Mouse (Mus musculus) urinary bladder, postnatal 14 days (tissue): Measurements from ENCODE around the gene Adipor2.
"Not testable (repeated sequence)": the region's sequence is repeated elsewhere in the genome, so short reads cannot be mapped to it uniquely, and the experiment has no call there.

Source experiments
- DNase-seq: peaks from one replicate; pipeline ENCODE4 v3.0.0; 2021; ENCODE audit warnings: low spot score

Adipor2 gene

DNA sequence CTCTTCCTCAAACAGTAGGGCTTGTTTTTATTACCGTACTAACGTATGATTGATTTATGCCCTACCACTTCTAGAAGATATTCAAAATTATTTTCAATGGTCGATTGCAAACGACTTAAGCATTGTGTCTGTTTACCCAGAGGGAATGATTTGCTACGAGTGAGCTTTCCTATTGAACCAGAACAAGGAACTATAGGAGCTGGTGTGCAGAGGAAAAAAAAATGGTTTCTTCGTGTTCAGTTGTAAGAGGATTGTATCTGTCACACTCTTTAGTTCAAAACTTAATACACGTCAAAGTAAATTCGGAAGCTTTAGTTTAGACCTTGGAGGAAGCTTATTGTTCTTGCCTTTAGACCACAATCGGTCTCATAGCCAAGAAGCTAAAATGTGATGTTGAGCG is 28.4 kb downstream of the Adipor2 start:
- no peak for DNase-seq

DNA sequence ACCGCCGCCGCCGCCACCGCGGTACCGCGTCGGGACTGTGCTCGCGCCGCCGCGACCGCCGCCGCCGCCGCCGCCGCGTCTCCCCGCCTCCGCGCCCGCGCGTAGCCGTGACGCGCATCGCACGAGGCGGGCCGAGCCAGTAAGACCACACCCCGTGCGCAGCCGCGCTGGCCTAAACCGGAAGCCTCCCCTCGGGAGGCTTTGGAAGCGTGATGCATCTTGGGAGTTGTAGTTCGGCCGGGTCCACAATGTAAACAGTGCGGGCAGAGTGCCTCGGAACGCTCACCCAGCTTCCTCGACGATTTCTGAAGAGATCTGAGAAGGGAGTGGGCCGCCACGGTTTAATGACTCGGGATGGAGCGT is 28.9 kb downstream of the Adipor2 start:
- DNase-seq: peak; percentile 96

DNA sequence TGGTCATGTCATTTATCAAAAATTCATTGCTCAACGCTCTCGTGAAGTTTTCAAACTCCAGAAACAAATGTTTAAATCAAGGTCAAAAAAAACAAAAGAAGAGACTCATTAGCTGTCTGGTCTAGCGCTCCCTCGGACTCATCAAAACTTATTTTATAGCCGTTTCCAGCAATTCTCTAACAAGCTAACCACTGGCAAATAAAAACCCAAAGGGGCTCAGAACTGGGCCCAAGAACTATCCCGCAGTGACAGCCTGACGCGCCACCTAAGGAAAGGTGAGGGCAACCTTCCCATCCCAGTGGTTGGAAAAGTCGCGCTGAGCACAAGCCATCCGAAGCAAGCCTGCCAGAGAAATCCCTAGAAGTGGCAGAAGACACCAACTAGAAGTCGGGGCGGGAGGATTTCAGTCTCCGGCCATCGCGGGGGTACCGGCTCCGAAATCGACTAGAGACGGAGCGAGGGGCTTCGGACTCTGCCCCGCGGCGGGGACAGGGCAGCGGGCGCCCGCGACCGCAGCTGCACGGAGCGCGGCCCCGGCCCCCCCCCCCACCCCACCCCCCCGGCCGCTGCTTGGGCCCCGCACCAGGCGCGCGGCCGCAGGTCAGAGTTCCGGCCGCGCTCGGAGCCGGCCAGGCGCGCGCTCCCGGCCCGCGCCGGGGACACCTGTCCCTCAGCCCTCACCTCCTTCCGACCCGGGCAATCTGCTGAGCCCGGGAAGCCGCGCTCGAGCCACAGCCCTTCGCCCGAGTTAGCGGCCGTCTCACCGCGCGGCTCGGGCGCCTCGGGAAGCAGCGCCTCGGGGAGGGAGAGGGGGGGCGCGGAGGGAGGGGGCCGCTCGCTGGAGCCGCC is 29.5 kb downstream of the Adipor2 start:
- DNase-seq: peak; percentile 26

DNA sequence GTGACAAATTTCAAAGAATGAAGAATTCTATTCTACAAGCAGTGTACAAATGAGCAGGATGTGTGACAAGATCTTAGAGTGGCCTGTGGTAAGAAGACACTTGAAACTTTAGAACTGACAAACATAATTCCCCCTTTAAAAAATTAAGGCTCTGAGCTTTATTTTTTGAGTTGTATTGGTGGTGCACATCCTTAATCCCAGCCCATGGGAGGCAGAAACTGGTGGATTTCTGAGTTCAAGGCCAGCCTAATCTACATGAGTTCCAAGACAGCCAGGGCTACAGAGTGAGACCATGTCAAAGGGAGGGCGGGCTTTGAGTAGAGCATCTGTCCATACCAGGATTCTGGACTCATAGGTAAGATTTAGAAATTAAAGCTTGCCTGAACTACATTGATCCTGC is 30.7 kb downstream of the Adipor2 start:
- no peak for DNase-seq

DNA sequence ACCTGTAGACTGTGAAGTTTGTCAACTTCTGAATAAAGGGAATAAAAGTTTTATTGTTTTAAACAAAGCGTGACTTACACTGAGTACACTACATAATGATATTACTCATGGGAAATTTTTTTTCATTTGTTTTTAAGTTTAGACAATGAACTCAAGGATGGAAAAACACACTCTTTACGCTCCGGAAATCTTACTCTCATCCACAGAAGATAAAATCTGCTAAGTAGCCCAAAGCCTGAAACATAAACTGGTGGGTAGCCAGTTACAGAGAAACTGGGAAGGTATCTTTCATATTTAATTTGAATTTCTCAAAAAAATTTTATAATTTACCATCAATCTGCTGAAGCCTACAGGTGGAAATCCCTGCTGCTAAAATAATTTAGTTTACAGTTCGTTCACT is 31.1 kb downstream of the Adipor2 start:
- DNase-seq: no peak

DNA sequence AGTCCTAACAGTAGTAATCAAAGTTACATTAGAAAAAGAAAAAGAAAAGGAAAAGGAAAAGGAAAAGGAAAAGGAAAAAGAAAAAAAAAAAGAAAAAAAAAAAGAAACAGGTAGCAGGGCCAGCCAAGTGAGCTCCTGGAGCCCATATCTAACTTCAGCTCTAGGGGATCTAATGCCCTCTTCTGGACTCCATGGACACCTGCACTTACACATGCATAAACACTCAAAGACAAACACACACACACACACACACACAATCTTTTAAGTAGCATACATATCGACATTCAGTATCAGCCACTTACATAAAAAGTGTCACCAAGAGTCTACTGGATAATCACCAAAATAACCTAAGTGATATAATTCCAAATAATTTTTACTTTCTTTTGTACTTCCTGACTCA is 31.8 kb downstream of the Adipor2 start:
- no peak for DNase-seq

DNA sequence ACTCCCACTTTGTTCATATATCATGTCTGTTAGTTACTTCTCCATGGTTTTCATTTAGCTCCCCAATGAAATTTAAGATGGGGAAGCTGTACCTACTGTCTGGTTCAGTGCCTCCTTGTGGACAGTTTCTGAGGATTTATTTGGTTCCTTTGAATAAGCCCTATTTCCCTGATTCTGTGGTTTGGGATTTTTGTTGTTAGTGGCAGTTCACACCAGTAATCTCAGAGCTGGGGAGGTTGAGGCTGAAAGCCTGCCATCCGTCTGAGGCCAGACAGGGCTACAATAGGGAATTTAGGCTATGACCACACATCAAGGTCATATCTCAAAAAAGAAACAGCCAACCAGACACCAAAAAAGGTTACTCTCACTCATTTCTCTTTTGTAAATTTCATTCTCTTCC is 38.9 kb downstream of the Adipor2 start:
- no peak for DNase-seq

DNA sequence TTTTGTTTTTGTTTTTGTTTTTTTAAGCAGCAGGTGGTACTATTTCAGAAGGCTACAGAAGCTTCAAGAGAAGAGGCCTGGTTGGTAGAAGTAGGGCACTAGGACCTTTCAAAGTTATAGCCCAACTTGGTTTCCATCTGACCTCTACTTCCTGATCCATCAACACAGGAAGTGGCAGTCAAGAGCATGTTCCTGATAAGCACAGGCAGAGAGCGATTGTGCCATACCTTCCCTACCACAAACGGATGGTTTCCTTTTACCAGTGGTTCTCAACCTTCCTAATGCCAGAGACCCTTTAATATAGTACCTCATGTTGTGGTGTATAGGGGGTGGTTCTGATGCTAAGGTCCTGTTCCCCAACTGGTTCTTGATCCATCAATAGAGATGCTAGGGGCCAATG is 39.9 kb downstream of the Adipor2 start:
- no peak for DNase-seq

DNA sequence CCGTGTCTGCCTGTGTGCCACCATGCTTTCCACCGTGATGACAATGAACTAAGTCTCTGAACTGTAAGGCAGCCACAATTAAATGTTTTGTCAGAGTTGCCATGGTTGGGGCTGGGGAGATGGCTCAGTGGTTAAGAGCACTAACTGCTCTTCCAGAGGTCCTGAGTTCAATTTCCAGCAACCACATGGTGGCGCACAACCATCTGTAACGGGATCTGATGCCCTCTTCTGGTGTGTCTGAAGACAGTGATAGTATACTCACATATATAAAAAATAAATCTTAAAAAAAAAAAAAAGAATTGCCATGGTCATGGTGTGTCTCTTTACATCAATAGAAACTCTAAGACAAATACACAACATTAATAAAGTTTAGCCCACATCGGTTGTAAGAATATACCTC is 42.5 kb downstream of the Adipor2 start:
- no peak for DNase-seq

DNA sequence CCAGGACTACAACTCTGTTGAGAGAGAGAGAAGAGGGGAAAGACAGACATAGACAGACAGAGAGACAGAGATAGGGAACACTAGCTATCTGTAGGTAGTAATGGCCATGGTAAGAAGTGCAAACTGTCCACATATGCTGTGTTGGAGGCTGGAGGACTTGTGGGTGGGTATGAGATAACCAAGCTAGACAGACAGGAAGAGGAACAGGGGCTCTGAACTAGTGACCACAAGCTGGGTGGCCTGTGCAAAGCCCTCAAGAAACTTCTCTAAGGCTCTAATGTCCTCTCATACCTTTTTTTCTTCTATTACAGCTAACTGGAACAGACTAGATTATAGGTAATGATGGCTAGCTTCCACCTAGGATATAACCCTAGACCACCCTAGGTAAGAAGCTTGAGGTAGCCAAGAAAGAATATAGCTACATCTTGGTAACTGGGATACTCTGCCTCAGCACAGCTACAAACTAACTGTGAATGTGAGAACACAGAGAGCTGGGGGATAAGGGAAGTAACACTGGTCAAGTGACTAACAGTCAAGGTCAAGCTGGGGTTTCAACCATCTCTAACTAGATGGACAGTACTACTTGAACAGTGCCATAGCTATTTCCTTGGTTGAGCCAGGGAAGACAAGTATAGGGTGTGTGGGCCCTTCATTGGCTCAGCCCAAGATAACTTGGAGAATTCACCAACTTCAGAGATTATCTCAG is 44.4 kb downstream of the Adipor2 start:
- no peak for DNase-seq

DNA sequence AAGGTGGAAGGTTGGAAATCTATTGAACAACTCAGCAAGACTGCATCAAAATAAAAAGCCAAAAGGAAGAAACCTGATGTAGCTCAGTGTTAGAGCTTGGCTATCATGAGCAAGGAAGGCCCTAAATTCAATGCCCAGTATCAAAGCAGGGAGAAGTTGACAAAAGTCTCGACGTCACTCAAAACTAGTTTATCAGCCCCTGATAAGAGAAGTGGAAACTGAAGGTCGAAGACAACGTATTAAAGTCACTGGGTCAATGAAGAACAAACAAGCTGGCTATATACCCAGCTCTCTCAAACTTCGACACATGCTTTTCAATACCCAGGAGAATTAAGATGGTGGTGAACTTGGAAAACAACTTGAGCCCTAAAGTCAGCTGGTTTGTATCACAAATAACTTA is 45.3 kb downstream of the Adipor2 start:
- no peak for DNase-seq

DNA sequence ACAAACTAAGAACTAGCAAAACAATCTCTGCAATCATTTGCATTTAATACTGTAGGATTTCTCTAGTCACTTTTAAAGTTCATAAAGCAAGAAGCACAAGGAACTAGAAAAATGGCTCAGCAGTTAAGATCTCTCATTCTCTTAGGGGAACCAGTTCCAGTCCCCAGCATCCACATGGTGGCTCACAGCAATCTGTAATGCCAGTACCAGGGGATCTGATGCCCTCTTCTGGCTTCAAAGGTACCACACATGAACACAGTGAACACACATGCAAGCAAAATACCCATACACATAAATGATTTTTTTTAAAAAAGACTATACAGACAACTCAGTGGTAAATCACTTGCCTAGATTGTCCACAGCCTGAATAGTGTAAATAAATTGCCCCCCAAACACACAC is 45.9 kb downstream of the Adipor2 start:
- no peak for DNase-seq

DNA sequence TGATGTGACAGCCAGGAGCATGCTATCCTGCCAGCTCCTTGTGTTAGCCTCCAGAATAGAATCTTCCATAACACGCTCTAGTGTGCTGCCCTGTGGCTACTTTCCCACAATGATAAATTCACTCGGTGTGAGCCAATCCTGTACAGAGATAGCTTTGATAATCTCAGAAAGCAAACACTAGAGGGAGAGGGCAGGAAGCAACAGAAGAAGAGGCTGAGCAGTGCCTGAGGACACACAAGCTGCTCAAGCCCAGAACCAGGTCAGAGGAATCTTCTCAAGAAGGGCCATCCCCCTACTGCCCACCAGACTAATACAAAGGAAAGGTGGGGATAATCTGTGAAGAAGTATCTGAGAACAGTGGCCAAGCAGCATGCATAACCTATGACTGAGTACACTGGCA is 50.1 kb downstream of the Adipor2 start:
- DNase-seq: no peak

DNA sequence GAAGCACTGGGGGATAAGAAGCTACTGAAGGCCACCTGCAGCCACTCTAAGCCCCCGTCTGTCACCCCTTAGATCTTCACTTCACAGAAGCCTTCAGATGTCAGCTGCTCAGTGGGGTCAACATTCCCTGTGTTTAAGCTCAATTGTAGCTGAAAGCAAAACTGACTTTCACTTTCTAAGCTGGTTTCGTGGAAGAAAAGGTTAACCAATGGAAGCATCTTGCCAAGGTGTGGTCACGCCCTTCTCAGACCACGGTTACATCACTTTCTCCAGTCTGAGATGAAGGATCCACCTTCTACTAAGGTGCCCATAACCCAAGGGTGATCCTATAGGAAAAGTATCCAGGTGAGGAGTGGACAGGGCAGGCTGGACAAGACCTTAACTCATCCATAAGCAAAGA is 50.7 kb downstream of the Adipor2 start:
- not testable (repeated sequence) for DNase-seq

DNA sequence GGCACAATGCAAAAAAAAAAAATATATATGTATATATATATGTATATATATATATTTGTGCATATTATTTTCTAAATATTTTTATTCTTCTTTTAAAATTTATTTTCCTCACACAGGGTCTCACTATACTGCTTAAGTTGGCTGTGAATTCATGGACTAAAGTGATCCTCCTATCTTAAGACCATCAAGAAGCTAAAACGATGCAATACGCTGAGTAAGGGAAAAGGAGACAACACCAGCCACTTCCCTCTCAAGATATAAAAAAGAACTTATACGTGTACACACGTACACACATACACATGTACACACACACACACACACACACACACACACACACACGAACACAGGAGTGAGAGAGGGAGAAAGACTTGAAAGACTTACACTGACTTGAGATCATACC is 53.9 kb downstream of the Adipor2 start:
- no peak for DNase-seq

DNA sequence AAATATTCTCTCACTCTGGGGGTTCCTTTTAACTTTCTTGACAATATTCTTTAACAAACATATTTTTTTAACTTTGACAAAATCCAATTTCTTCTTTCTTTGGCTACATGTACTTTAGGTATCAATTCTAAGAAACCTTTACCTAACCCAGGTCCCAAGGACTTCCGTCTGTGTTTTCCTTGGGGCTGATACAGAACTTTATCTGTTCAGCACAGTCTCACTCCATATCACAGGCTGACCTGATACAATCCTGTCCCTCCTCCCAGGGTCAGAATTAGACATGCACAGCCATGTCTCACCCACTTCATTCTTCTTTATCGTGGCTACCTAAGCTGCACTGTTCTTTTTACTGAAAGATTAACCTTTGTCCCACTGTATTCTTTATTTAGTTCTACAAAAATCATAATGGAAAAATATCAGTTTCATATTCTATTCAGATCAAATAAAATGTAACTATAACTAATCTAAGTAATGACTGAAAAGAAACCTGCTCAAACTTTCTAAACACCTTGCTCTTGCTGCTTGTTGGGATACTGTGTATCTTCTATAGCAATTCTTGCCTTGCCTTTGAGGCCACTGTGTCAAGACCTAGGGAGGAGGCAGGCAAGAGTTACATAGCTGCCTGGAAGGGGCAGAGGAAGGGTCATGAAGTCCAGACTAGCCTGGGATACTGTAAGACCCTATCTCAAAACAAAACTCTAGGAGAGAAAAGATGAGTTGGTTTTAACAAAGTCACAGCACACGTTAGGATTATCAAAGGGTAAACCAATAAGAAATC is 56.4 kb downstream of the Adipor2 start:
- no peak for DNase-seq

DNA sequence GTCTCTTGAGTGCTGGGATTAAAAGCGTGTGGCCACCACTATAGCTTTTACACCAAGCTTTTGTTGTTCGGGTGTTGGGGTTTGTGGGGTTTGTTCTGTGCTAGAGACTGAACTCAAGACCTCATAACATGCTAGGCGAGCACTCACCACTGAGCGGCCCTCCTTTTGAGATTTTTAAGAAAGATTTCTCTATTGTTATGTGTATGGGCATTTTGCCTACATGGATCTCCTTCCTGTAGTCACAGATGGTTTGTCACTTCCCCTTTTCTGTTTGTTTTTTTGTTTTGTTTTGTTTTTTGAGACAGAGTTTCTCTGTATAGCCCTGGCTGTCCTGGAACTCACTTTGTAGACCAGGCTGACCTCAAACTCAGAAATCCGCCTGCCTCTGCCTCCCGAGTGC is 57.3 kb downstream of the Adipor2 start:
- DNase-seq: not testable (repeated sequence)

DNA sequence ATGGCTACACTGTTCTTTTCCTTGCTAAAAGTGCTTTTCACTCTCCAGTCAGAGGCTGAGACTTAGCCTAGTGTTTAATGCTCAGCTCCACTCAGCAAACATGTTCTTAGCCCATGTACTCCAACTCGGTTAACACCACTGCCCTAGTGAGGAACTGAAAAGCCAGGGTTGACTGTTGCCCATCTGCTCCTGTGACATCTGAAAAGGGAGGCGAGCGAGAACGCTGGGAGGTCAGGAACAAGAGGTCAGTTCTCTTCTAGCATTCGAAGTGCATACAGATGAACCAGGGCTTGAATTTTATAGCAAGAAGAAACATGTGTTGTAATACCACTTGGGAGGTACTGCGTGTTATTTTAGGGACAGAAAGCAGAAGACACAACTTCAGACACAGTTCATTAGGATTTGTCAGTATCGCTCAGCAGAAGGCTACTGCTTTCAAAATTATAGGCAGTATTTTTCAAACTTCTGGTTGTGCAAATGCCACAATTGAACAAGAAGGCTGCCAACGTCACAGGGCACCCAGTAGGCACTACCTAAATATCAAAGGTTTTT is 59.4 kb downstream of the Adipor2 start:
- DNase-seq: no peak

DNA sequence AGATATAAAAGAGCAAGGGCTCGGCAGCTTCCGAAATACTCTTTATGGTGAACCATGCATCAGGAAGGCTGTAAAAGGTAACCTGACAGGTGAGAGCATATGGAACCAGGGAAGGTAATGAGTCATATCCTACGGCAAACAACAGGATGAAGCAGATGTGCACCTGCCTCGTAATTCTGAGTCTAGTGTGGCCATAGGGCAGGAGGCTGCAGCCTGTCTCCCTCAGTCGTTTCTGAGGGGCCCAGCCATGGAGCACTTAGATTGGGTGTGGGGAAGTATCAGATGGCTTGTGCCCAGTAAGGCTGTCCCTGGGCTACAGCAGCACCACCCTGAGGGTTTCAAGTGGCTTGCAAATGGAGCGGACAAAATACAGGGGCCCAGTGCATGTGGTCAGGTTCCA is 65.0 kb downstream of the Adipor2 start:
- no peak for DNase-seq

DNA sequence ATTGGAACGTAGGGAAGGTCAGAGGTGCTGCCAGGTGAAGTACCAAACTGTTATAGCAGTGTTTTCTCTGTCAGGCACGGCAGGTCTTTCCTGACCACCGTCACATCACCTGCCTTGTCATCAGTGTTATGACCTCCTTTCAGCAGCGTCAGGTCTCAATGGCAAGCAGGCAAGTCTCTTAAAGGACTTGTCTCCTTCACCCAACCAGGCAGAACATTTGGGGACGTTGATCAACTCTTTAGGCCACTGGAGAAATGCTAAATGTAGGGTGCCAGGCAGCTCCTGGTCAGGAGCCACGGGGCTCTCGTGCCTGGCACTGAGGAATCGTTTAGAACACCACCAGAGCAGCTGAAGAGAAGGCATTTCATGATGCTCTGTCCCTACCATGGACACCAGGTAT is 65.8 kb downstream of the Adipor2 start:
- DNase-seq: no peak

DNA sequence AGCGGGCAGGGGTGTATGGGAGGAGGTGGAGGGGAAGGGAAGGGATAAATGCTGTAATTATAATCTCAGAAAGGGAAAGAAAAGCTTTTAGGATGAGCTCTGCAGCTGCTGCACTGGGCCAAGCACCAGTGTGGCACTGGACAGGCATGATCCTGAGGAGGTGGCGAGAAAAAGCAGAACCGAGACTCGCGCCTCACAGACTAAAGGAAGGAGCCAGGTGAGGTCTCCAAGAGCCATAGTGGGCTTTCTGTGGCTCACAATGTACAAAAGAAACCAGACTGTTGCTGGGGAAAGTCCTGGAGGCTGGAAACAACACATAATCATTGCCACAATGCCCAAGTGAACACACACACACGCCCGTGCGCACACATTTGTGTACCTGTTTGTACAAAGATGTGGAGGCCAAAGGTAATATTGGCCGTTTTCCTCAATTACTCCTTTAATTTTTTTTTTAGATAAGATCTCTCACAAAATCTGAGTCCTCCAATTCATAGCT is 66.8 kb downstream of the Adipor2 start:
- DNase-seq: no peak

DNA sequence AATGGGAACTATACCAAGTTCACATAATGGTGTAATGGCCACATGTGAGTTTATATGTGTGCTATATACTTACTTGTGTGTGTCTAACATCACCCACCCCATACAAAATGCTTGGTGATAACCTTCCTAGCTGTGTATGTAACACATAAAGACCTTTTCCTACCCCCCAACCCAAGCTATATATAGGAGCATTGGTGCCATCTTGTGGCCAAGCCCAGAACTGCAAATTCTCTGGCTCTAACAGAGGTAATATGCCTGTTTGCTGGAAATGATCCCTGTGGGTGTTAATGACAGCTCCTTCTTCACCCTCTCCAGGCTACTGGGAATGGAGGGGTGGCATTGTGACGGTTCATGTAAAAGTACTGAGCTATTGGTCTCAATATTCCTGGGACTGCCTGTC is 69.3 kb downstream of the Adipor2 start:
- DNase-seq: peak; percentile 85

DNA sequence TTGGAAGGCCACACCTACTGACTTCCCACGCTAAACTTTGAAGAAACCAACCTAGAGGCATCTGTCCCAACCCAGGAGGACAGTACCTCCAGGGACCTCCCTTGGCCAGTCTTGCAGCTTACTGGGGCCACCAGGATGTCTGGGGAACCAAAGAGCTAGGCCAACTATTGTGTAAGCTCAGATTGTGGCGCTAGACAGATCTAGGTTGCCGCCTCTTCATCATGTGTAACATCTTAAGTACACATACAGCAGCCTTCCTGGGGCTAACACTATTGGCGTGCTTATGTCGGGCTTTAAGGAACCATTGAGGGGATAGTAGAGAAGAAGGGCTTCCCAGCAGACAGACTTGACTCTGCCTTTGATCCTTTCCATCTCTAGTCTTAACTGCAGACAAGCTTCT is 69.7 kb downstream of the Adipor2 start:
- DNase-seq: no peak
